Mouse (Mus musculus): Measurements from ENCODE around the gene 4930590J08Rik. TPM values are rescaled to one million over a fixed set of nuclear protein-coding genes. Genes with fewer than 3 reads are reported as not detected.

Gene 4930590J08Rik
- polyA plus RNA-seq, 1 experiment from 2014 or later = 0.93 TPM

Other genes with a start within 250 kb of the 4930590J08Rik start
- gene Slc6a6, start 218.8 kb upstream of the 4930590J08Rik start, polyA plus RNA-seq (2014; fragmentation: Nextera tagmentation; extraction: Ambion mirVana) = 47.7 and 53.0 TPM in 2 replicates
- gene Grip2, start 75.6 kb upstream of the 4930590J08Rik start, polyA plus RNA-seq (2014; fragmentation: Nextera tagmentation; extraction: Ambion mirVana) = 1.9 and 2.0 TPM in 2 replicates
- 39.8 and 41.5 TPM in 2 replicates for gene Ccdc174, start 24.8 kb upstream of the 4930590J08Rik start, polyA plus RNA-seq (2014; fragmentation: Nextera tagmentation; extraction: Ambion mirVana)
- 6.2 and 6.6 TPM in 2 replicates for gene Fgd5, start 76.1 kb downstream of the 4930590J08Rik start, polyA plus RNA-seq (2014; fragmentation: Nextera tagmentation; extraction: Ambion mirVana)
- gene Nr2c2, start 188.6 kb downstream of the 4930590J08Rik start, polyA plus RNA-seq (2014; fragmentation: Nextera tagmentation; extraction: Ambion mirVana) = 22.3 and 24.2 TPM in 2 replicates

All from neural tube, embryonic 11.5 days (tissue).